Mouse (Mus musculus): ENCODE data around the gene Col7a1.

- TF ChIP-seq CTCF (IDR thresholded peaks at IDR 0.05; ENCODE audit: control insufficient read depth, insufficient read depth, insufficient read length) (no peak), MAX (IDR thresholded peaks at IDR 0.05) (no peak), FOSL1 (IDR thresholded peaks at IDR 0.05; ENCODE audit: insufficient read depth, low read length, poor library complexity, severe bottlenecking) (no peak)
Observed at GRCm38 (mm10) chr9:108989802-108990461, 36.5 kb downstream of the Col7a1 start.

Measured in C2C12 (cell line).